Mouse (Mus musculus) adrenal gland (tissue): ENCODE data around the gene Cntn5.
"Not testable (repeated sequence)": the region's sequence is repeated elsewhere in the genome, so short reads cannot be mapped to it uniquely, and the experiment has no call there.

Experiments
- intact Hi-C: fragments of 180-260 bp; cut with DNase I; formaldehyde crosslinking; loops from one replicate; pipeline ENCODE4 v1.15.1; 2025

Cntn5 gene

DNA sequence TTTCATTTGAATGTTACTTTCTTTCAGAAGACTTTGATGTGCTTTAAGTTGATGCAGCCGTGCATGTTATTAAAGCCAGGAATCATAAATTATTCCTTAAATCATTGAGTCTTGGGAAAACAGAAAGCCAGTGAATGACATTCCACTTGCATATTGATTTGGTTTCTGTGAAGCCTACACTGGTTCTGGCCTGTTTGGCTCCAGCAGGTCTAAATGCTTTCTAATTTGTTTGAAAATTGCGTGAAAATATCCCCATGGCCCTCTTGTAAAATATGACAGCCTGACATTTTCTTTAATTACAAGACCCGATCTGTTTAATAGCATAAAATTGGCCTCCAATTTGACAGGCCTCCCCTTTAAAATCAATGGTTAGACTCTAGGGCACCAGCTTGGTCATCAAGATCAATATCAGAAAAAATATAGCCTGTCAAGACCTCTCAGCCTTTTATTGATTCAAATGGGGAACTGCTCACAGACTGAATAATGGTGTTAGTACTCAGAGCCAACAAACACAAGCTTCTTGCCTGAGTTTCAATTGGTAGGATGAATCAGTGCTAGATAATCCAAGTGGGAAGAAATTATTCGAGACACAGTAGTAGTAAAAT is 247.3 kb downstream of the Cntn5 start:
- intact Hi-C loops = no loop called here

DNA sequence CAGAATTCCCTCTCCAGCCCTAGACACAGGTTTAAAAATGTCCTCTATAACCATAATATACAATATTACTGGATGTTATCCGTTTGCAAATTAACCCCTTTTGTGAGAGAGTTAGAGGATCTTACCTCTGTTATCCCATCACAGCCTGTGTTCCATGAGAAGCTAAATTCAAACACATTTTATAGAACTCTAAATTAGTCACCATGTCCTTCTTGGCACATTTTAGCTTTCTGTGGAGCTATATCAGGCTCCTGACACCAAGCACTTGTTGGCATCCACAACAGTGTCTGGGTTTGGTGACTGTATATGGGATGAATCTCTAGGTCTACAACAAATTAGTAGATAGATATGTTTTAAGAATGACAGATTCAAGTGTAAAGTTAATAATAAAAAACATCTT is 253.9 kb downstream of the Cntn5 start:
- intact Hi-C loops = no loop called here

GRCm38 (mm10) chr9:10645951-10646350 is 258.6 kb downstream of the Cntn5 start:
- intact Hi-C loops = no loop called here

- intact Hi-C loops = no loop called here
These were observed 259.3 kb downstream of the Cntn5 start for GRCm38 (mm10) chr9:10645045-10645830.

DNA sequence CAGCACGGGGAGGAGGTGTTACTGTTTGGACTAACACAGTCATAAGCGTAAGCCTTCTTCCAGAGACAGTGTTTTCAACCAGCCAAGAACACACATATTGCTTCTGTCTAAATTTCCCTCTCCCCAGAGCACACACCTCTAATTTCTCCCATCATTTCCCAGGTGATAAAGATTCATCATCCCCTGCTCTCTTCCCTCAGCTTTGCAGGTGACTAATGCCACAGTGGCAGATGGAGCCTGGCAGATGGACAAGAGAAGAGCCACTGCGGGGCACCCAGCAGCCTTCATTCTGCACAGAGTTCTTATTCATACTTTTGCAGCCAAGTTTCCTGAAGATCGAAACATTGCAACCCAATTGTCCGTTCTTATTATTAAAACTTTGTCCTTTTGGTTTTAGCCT is 286.5 kb downstream of the Cntn5 start:
- intact Hi-C loops = no loop called here

DNA sequence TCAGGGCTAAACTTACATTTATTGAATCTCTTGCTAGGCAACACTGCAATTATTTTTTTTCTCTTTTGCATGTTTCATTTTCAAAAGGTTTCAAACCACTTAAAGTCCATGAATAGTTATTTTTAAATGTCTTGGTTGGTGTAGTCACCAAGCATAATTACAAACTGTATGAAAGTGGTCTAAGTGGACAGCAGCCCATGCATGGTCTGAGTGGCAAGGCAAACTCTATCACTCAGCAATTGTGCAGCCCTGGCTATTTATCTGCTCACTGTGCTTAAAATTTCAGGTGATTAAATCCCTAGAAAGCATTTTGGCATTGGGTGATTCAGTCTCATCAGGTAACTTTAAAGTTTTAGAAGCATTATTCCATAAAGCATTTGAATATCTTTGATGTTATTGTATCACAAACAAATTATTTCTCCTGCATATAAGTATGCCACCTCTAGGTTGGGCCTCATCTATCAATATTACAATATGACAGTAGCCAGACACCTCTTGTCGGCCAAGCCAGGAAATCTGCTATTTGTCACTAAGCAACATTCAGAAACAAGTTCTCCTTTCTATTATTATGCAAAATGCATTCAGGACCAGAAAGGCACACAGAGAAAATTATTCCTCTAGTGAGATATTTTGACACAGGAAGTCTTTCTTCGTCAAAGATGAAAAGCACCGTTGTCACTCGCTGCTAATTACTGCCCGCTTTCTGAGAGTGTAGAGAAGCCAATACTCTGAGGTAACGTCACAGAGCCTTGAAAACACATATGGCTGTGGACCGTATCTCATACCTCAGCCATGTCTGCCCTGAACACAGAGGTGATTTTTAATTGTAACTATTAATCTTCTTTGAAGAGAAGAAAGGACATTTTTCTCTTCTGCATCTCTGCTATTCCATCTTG is 329.0 kb downstream of the Cntn5 start:
- intact Hi-C loops = no loop called here

DNA sequence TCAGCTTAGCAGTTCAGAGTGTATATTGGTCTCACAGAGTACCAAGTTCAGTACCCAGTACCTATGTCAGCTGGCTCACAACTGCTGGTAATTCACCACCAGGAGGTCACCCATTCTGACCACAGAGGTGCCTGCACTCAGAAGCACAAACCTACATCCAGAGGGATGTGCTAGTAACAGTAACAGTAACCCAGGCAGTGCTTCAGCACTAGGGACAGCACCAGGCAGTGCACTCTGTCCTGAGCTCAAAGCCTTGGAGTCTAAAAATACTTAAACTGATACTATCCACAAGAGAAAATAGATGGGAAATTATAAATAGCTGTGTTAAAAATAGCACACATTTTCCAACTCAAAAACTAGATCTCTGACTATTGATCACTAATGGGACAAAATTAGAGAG is 334.7 kb downstream of the Cntn5 start:
- intact Hi-C loops = no loop called here

- intact Hi-C loops = not testable (repeated sequence)
These were observed 363.7 kb downstream of the Cntn5 start for GRCm38 (mm10) chr9:10540877-10541276.

- intact Hi-C loops = no loop called here
These were observed 372.3 kb downstream of the Cntn5 start for GRCm38 (mm10) chr9:10532248-10532647.

GRCm38 (mm10) chr9:10531087-10531486 is 373.5 kb downstream of the Cntn5 start:
- intact Hi-C loops = no loop called here

GRCm38 (mm10) chr9:10529528-10529927 is 375.0 kb downstream of the Cntn5 start:
- intact Hi-C loops = no loop called here

DNA sequence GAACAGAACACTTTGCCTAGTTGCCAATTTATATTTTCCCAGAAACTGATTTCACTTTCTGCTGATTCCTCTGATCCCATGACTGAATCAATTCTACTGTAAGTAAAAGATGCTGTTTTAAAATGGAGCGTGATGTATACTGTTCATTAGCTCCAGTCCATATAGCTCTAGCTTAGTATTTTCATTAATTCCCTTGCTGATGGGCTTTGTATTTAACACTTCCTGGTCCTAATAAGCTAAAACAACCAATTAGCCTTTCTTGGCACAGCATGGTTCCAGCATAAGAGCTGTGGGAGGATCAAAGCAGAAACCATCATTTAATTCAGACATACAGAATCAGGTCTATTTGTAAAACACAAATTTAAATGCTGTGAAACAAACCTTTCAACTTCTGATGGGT is 375.5 kb downstream of the Cntn5 start:
- intact Hi-C loops = no loop called here

DNA sequence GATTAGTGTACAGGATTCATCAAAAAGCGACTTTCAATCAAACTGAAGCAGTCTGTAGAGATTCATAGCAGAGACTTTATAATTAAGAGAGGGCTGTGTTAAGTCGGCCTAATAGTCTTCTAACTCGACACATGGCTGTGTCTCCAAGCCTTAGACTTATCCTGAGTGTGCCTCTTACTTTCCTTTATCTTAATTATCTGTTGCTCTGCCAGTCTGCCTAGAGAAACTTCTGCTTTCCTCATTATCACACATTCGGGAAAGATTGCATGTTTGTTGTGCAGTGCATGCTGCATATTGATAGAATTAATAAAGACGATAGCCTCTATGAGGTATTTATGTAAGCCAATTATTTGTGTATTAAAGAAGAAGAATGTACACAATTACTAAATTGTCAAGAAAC is 375.9 kb downstream of the Cntn5 start:
- intact Hi-C loops = no loop called here

DNA sequence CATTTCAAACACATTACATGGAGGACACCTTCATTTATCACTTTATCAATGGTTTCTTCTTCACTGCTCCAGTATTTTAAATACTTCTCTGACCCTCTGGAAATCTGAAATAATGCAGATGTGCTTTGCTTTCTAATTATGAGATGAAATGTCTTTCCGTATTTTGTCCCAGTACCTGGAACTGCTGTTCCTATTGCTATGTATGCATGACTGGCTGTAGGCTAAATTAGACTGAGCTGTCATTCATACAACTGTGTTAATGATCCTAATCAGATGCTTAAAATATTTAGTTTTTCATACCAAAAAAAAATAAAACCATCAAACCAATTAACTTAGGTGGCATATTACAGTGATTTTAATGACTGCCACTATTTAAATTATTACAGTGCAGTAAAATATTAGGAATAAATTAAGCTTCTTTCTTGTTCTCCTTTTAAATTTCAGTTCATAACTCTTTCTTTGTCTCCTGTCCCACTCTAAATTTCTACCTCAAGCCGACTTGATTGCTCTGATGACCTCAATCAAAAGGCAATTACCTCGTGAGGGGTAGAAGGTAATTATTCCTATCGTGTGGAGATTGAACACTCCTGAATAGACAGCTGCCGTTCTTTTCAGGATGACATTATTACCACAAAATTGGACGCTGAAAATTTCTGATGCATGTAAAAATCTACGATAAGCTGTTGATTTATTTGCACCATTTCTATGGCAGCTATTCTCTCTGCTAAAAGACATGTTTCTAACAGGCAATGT is 378.5 kb downstream of the Cntn5 start:
- intact Hi-C loops = no loop called here

- intact Hi-C loops = no loop called here
These were observed 382.0 kb downstream of the Cntn5 start for GRCm38 (mm10) chr9:10522604-10523003.

GRCm38 (mm10) chr9:10521054-10521453 is 383.5 kb downstream of the Cntn5 start:
- intact Hi-C loops = no loop called here

- intact Hi-C loops = no loop called here
These were observed 412.3 kb downstream of the Cntn5 start for GRCm38 (mm10) chr9:10492243-10492642.

- intact Hi-C loops = no loop called here
These were observed 433.0 kb downstream of the Cntn5 start for GRCm38 (mm10) chr9:10471484-10472125.

GRCm38 (mm10) chr9:10464758-10465157 is 439.8 kb downstream of the Cntn5 start:
- intact Hi-C loops = no loop called here

DNA sequence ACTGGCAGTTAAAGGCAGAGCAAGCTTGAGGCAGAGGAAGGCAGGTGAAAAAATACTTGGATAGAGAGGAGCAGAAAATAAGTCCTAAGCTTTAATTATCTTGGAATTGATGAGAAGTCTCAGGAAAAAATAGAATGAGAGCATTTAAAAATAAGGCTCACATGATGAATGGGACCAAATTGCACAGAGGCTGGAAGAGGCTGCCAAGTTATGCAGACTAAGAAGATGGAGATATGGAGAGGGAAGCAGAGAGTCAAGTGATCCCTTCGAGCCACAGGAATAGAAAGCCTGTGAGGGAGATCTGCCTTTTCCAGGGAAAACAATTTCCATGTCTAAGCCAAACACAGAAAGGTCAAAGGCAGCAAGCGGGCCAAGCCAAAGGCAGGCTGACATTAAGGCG is 446.7 kb downstream of the Cntn5 start:
- intact Hi-C loops = no loop called here
